Mouse (Mus musculus) kidney, embryonic 14.5 days (tissue): ENCODE results near the gene Fhit. TPM values are rescaled to one million over a fixed set of nuclear protein-coding genes. Genes with fewer than 3 reads are reported as not detected.

Experiments
- ATAC-seq: fragments of 200-750 bp; cut with Nextera tagmentation; 2 replicates; pipeline ENCODE4 v1.8.0; 2017; ENCODE audit warnings: moderate number of reproducible peaks, mild to moderate bottlenecking, moderate TSS enrichment, moderate library complexity; ENCODE audit not compliant: low FRiP score, low TSS enrichment
- H3K27ac ChIP-seq: fragments of 300-500 bp; sonication (generic); 2 replicates; pipeline ENCODE4 v1.5.1; 2014; ENCODE audit warnings: low read depth, mild to moderate bottlenecking, low read length, moderate library complexity, mixed read lengths
- H3K27me3 ChIP-seq: fragments of 300-500 bp; sonication (generic); 2 replicates; pipeline ENCODE4 v1.6.1; 2014; ENCODE audit warnings: mild to moderate bottlenecking, low read length; ENCODE audit not compliant: control insufficient read depth, insufficient read depth
- H3K36me3 ChIP-seq: fragments of 300-500 bp; sonication (generic); 2 replicates; pipeline ENCODE4 v1.6.1; 2014; ENCODE audit warnings: low read length, mixed read lengths; ENCODE audit not compliant: control insufficient read depth, insufficient read depth
- H3K4me1 ChIP-seq: fragments of 300-500 bp; sonication (generic); 2 replicates; pipeline ENCODE4 v1.6.1; 2014; ENCODE audit warnings: low read length, mixed read lengths; ENCODE audit not compliant: control insufficient read depth, insufficient read depth
- H3K4me2 ChIP-seq: fragments of 300-500 bp; sonication (generic); replicated peaks from 2 replicates; pipeline ENCODE4 v1.6.1; 2014; ENCODE audit warnings: low read depth, mild to moderate bottlenecking, low read length
- H3K4me3 ChIP-seq: fragments of 300-500 bp; sonication (generic); 2 replicates; pipeline ENCODE4 v1.5.1; 2014; ENCODE audit warnings: mild to moderate bottlenecking, low read length
- H3K9ac ChIP-seq: fragments of 300-500 bp; sonication (generic); 2 replicates; pipeline ENCODE4 v1.6.1; 2014; ENCODE audit warnings: low read depth, mild to moderate bottlenecking, low read length, moderate library complexity
- H3K9me3 ChIP-seq: fragments of 300-500 bp; sonication (generic); 2 replicates; pipeline ENCODE4 v1.6.1; 2016; ENCODE audit warnings: low read length; ENCODE audit not compliant: control insufficient read depth
- WGBS: fragments of 180-500 bp; shearing (Covaris S2); extraction: QIAGEN DNeasy Blood & Tissue Kit; methylation state at CpG from one replicate; pipeline ENCODE4 v1.1.7; 2014; 5-methylcytosine and 5-hydroxymethylcytosine counted together
- polyA plus RNA-seq: library from polyadenylated mRNA; unstranded; fragments of >200 nt; fragmentation: Nextera tagmentation; extraction: Ambion mirVana; gene quantifications from 2 replicates; pipeline ENCODE4 v1.2.1, GENCODE M21; 2014

Fhit gene
- polyA plus RNA-seq, 1 experiment from 2014 or later = 7.0 TPM

DNA sequence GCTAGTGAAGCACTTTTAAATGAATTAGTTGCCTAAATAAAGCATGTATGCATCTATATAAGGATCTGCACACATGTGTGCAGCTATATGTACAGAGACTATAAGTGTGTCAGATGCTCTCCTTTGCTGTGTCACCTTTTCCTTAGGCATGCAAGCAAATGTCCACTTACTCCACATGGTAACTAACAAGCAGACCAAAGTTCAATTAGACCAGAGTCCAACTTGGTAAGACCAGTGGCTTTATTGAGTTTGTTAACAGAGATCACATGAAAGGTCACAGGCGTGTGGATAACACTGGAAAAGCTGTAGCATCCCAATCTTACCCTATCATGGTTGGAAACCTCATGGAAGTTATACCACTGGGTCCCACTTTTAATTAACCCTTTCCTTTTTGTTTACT, 1572.7 kb downstream of the Fhit start:
- H3K36me3 ChIP-seq = no peaks in the 10 kb centered on the region
- H3K4me2 ChIP-seq = no peak overlapping the region
- WGBS = 80% methylated on average over 1 of the region's 1 CpGs
- H3K27me3 ChIP-seq = no peaks in the 10 kb centered on the region
- H3K9ac ChIP-seq = no peak overlapping the region
- H3K4me3 ChIP-seq = no peak overlapping the region
- no peaks in the 10 kb centered on the region for H3K9me3 ChIP-seq
- ATAC-seq = no peak
- H3K4me1 ChIP-seq = no peaks in the 10 kb centered on the region
- H3K27ac ChIP-seq = no peak overlapping the region

DNA sequence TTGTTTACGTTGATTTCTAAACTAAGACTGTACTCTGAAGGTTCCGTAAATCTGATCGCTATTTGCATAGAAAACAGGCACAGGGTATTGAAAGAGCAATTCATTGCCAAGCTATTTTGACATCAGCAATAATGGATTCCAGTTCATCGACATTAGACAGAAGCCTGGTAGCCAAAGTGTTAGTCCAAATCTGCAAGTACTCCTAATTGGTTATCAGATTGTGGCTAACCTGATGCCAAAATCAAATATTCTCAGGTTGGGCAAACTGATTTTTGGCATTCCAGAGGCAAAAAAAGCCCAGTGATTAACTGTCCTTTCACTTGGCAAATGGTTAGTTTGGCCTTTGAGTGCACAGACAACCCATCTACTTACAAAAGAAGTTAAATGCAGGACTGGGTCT, 1573.9 kb downstream of the Fhit start:
- WGBS = 93% methylated on average over 4 of the region's 4 CpGs
- no peak for ATAC-seq
- H3K27me3 ChIP-seq = no peaks in the 10 kb centered on the region
- H3K9me3 ChIP-seq = no peaks in the 10 kb centered on the region
- H3K27ac ChIP-seq = no peak overlapping the region
- H3K9ac ChIP-seq = no peak overlapping the region
- H3K36me3 ChIP-seq = no peaks in the 10 kb centered on the region
- no peaks in the 10 kb centered on the region for H3K4me1 ChIP-seq
- H3K4me2 ChIP-seq = no peak overlapping the region
- H3K4me3 ChIP-seq = no peak overlapping the region

DNA sequence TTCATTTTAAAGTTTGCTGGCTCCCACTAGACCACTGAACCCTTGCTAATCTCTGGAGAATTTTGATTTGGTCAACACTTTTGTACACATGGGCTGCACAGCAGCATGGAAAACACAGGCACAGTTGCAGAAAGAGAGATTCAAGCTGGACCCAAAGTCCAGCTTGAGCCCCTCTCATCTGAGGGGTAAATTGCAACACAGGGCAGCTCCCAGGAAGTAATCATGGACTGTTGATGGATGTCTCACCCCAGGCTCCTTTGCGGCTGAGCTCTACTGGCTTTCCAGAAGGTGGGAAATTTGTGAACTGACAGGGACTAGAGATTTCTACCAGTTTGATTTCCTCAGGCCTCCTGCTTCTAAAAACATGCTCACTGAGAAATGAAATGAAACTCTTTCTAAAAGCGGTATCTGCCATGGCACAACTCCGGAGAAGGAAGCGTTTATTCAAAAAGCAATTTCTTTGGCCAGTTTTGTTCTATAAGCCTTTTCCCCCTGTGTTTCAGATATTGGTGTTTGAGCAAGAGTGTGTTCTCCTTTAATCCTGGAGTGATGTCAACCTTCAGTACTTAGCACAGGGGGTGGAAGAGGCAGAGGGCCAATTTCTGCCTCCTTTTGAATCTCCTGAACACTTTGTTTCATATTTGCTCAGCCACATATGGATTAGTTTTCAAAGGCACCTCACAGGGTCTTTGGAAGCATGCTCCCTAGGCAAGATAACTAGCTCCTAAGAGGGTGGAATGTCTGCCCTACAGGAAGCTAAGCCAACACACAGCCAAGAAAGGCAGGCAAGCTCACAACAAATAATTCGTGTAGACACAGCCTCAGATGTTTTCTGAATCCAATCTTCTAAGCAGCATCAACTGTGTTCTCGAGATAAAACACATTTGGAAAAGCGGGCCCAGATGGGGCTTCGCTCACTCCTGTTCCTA, 1578.3 kb downstream of the Fhit start:
- 88% methylated on average over 8 of the region's 8 CpGs for WGBS

DNA sequence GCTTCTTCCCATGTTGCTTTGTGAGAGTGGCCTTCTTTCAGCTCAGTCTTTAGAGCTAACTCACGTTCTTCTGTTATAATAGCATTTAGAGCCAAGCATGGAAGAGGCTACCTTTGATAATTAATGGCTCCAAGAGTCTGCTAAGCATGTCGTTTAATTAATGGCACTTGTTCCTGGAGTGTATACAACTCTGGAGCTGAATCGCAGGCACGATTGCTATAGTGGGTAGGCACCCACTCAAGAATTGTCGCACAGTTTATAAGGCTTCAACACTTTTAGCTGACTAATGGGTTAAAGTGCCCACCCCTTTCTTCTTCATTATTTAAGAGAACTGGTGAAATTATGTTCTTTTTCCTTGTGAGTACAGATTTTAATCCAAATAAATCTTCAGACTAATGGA, 1605.5 kb downstream of the Fhit start:
- H3K4me3 ChIP-seq = no peak overlapping the region
- no peaks in the 10 kb centered on the region for H3K27me3 ChIP-seq
- no peaks in the 10 kb centered on the region for H3K4me1 ChIP-seq
- H3K9me3 ChIP-seq = no peaks in the 10 kb centered on the region
- no peak overlapping the region for H3K4me2 ChIP-seq
- H3K27ac ChIP-seq = no peak overlapping the region
- 64% methylated on average over 5 of the region's 5 CpGs for WGBS
- ATAC-seq = no peak
- H3K36me3 ChIP-seq = no peaks in the 10 kb centered on the region
- no peak overlapping the region for H3K9ac ChIP-seq

More for the DNA sequence above, 1578.3 kb downstream of the Fhit start:
- Histone ChIP-seq H3K4me2 (no peak overlapping the region), H3K36me3 (no peaks in the 10 kb centered on the region), H3K4me3 (no peak overlapping the region), H3K4me1 (no peaks in the 10 kb centered on the region), H3K9me3 (no peaks in the 10 kb centered on the region), H3K9ac (no peak overlapping the region), H3K27me3 (no peaks in the 10 kb centered on the region), H3K27ac (no peak overlapping the region)
- ATAC-seq = no peak

DNA sequence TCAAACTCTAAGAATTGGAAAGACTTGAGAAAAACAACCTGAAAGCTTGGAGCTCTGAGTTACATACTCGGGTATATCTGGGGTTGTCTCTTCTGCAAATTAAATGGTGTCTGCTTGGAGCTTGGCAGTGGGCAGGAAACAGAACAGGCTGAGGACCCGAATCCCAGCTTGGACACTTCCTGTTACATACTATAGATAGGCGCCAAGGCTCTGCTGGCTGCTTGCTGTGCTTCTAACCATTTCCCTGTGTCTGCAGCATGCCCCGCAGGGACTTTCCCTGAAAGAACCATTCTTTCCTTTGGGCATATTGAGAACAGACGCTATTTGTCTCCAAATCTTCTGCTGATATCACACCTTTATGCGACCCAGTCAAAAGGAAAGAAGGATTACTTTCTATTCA, 1606.0 kb downstream of the Fhit start:
- H3K4me2 ChIP-seq = no peak overlapping the region
- 69% methylated on average over 6 of the region's 6 CpGs for WGBS
- no peaks in the 10 kb centered on the region for H3K9me3 ChIP-seq
- H3K9ac ChIP-seq = no peak overlapping the region
- H3K4me1 ChIP-seq = no peaks in the 10 kb centered on the region
- H3K4me3 ChIP-seq = no peak overlapping the region
- ATAC-seq = no peak
- H3K27me3 ChIP-seq = no peaks in the 10 kb centered on the region
- H3K27ac ChIP-seq = no peak overlapping the region; the same call in 1 of the 2 replicates
- no peaks in the 10 kb centered on the region for H3K36me3 ChIP-seq

GRCm38 (mm10) chr14:9552149-9552548, 1609.7 kb downstream of the Fhit start:
- no peak overlapping the region for H3K4me3 ChIP-seq
- no peaks in the 10 kb centered on the region for H3K4me1 ChIP-seq
- no peak for ATAC-seq
- H3K9me3 ChIP-seq = no peaks in the 10 kb centered on the region
- no peaks in the 10 kb centered on the region for H3K36me3 ChIP-seq
- H3K4me2 ChIP-seq = no peak overlapping the region
- no peak overlapping the region for H3K9ac ChIP-seq
- H3K27ac ChIP-seq = no peak overlapping the region
- no peaks in the 10 kb centered on the region for H3K27me3 ChIP-seq

GRCm38 (mm10) chr14:9547952-9548351, 1613.9 kb downstream of the Fhit start:
- no peaks in the 10 kb centered on the region for H3K36me3 ChIP-seq
- no peak overlapping the region for H3K4me2 ChIP-seq
- ATAC-seq = no peak
- H3K4me3 ChIP-seq = no peak overlapping the region
- H3K27ac ChIP-seq = no peak overlapping the region
- H3K9me3 ChIP-seq = no peaks in the 10 kb centered on the region
- no peaks in the 10 kb centered on the region for H3K4me1 ChIP-seq
- H3K27me3 ChIP-seq = no peaks in the 10 kb centered on the region
- 48% methylated on average over 1 of the region's 1 CpGs for whole genome bisulfite sequencing
- no peak overlapping the region for H3K9ac ChIP-seq

GRCm38 (mm10) chr14:9544364-9544763, 1617.5 kb downstream of the Fhit start:
- H3K4me2 ChIP-seq = no peak overlapping the region
- 79% methylated on average over 3 of the region's 3 CpGs for WGBS
- H3K4me3 ChIP-seq = no peak overlapping the region
- no peak for ATAC-seq
- no peaks in the 10 kb centered on the region for H3K36me3 ChIP-seq
- H3K9me3 ChIP-seq = no peaks in the 10 kb centered on the region
- no peak overlapping the region for H3K9ac ChIP-seq
- H3K27ac ChIP-seq = no peak overlapping the region
- no peaks in the 10 kb centered on the region for H3K27me3 ChIP-seq
- no peaks in the 10 kb centered on the region for H3K4me1 ChIP-seq

GRCm38 (mm10) chr14:9535491-9535890, 1626.3 kb downstream of the Fhit start:
- H3K27me3 ChIP-seq = no peaks in the 10 kb centered on the region
- no peaks in the 10 kb centered on the region for H3K9me3 ChIP-seq
- WGBS = 65% methylated on average over 6 of the region's 6 CpGs
- no peak overlapping the region for H3K9ac ChIP-seq
- H3K4me2 ChIP-seq = no peak overlapping the region
- no peaks in the 10 kb centered on the region for H3K36me3 ChIP-seq
- ATAC-seq = no peak
- H3K4me3 ChIP-seq = no peak overlapping the region
- no peak overlapping the region for H3K27ac ChIP-seq
- no peaks in the 10 kb centered on the region for H3K4me1 ChIP-seq
